ENCODE assay signal across 8 mouse cellular contexts in the genomic region with DNA sequence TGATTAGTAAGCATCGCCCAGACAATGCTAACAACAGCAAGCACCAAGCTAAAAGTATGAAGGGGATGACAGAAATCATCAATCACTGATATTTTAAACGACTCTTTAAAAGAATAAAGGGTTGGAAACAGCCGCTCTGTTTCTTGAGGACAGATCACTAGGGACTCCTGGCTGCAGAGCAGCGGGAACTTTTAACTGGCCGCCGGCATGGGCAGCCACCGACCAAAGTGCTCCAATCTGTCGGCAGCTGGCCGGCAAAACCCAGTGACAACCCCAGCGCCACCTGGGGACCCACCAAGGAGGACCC. TPM values are rescaled to one million over a fixed set of nuclear protein-coding genes. Genes with fewer than 3 reads are reported as not detected.
A peak's percentile ranks its signal among the peaks of the same experiment; 100 is the strongest.
DNase-seq lines count a peak whose midpoint lies in the region; ATAC-seq lines count a peak whose summit lies in the region.

No protein-coding gene starts in this region.

- no peaks in the 10 kb centered on the region for H3K36me3 ChIP-seq in hindbrain, embryonic 12.5 days
- no peaks in the 10 kb centered on the region for H3K36me3 ChIP-seq in midbrain, embryonic 10.5 days

- H3K4me1 ChIP-seq in hindbrain, embryonic 12.5 days = peaks cover 20% of the 10 kb centered on the region
- H3K4me1 ChIP-seq in midbrain, embryonic 10.5 days = peaks cover 30% of the 10 kb centered on the region

- no peak for ATAC-seq in hindbrain, embryonic 12.5 days (ENCODE audit: low FRiP score)

- peak overlapping the region; percentile 70 for H3K9ac ChIP-seq in hindbrain, embryonic 12.5 days

- H3K4me2 ChIP-seq in hindbrain, embryonic 12.5 days (replicated peaks) = peak overlapping the region; percentile 91

- DNase-seq in kidney, adult 18-20 months = peak; percentile 4
- no peak for DNase-seq in kidney, postnatal 25 days
- DNase-seq in embryo, embryonic 11 days = peak; percentile 50
- DNase-seq in midbrain, embryonic 10.5 days (ENCODE audit: low spot score) = no peak
- no peak for DNase-seq in natural killer cell, adult 2 months (ENCODE audit: low spot score in 2 of 2)
- no peak for DNase-seq in frontal cortex, postnatal 25 days (ENCODE audit: low spot score in 2 of 2)
- DNase-seq in left cerebral cortex, postnatal 36 days (ENCODE audit: low spot score in 2 of 2) = no peak

- H3K4me3 ChIP-seq in hindbrain, embryonic 12.5 days = peak overlapping the region; percentile 57
- peak overlapping the region; percentile 70 for H3K4me3 ChIP-seq in midbrain, embryonic 10.5 days

- peaks cover 55% of the 10 kb centered on the region for H3K27me3 ChIP-seq in hindbrain, embryonic 12.5 days
- peaks cover 83% of the 10 kb centered on the region for H3K27me3 ChIP-seq in midbrain, embryonic 10.5 days (ENCODE audit: low read depth, poor library complexity, severe bottlenecking)

- under 1% methylated on average over 10 of the region's 10 CpGs for WGBS in hindbrain, embryonic 12.5 days
- WGBS in midbrain, embryonic 10.5 days = 1% methylated on average over 10 of the region's 10 CpGs

- H3K9me3 ChIP-seq in hindbrain, embryonic 12.5 days (replicated peaks) = no peaks in the 10 kb centered on the region
- H3K9me3 ChIP-seq in midbrain, embryonic 10.5 days (replicated peaks) = no peaks in the 10 kb centered on the region

- no peak overlapping the region for H3K27ac ChIP-seq in hindbrain, embryonic 12.5 days
- H3K27ac ChIP-seq in midbrain, embryonic 10.5 days (replicated peaks) = peak overlapping the region; percentile 85; the same call in 1 of the 2 replicates

- intact Hi-C loops in left cerebral cortex, postnatal 36 days (cut with DNase I) = loop anchor here (10.0 kb wide), 1 partner anchor 161 kb away; no protein-coding TSS in a partner anchor

RNA-seq across cellular contexts. Expression of gene Reln, which starts 1.0 kb away (rescaled TPM):
- polyA plus RNA-seq in hindbrain, embryonic 12.5 days (2016; fragmentation: Nextera tagmentation; extraction: Ambion mirVana) = 12.9 and 13.1 TPM in 2 replicates
- polyA plus RNA-seq in midbrain, embryonic 10.5 days (2016; fragmentation: Nextera tagmentation; extraction: Ambion mirVana) = 2.4 and 3.9 TPM in 2 replicates
- 10 to 100 TPM; 73.0 to 81.2 TPM for total RNA-seq in left cerebral cortex, postnatal 36 days (2021)

Comparison
In these comparisons a context has a peak if more than half of its experiments do, and no peak if none do; other contexts are left out.
1. DNase-seq: peak in kidney, adult 18-20 months (single experiment) and embryo, embryonic 11 days (single experiment); none in kidney, postnatal 25 days (0 of 2), midbrain, embryonic 10.5 days (single experiment), natural killer cell, adult 2 months (0 of 2), frontal cortex, postnatal 25 days (0 of 2) and left cerebral cortex, postnatal 36 days (0 of 2).